Mouse (Mus musculus): ENCODE data around the gene Shld2.
"Not testable (repeated sequence)": the region's sequence is repeated elsewhere in the genome, so short reads cannot be mapped to it uniquely, and the experiment has no call there.

The Shld2 gene

GRCm38 (mm10) chr14:34281736-34282269 is 28.5 kb downstream of the Shld2 start:
- DNase-seq (ENCODE audit: inconsistent ontology term) = no peak

DNA sequence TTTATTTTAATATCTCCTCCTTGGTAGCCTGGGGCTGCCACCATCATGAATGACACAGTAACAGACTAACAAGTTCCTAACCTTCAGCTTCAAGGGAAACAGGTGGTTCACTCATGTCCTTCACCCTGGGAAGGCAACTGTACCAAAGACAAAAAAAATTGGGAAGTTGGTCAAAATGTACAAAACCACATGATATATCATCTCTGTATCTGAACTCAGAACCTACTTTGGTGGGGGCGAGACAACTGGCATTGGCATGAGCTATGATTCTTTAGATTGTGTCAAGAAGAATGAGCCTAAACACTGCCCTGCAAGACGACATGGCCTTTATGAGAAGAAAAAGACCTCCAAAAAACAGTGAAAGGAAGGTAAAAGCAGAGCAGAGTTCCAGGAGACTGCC is 29.5 kb downstream of the Shld2 start:
- no peak for DNase-seq (ENCODE audit: inconsistent ontology term)

DNA sequence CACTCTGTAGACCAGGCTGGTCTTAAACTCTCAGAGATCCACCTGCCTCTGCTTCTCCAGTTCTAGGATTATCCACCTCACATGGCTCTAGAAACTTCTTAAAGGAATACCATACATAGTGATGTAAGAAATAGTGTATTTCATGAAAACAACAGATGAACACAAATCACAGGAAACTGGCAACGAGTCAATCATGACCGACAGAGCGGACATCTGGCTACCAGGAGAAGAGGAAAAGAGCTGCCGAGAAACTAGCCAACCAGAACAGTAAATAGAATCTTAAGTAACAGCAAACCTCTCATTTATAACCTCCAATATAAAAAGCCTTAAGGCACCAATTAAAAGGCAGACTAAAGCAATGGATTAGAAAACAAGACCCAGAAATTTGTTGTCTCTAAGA is 30.6 kb downstream of the Shld2 start:
- DNase-seq (ENCODE audit: inconsistent ontology term) = no peak

DNA sequence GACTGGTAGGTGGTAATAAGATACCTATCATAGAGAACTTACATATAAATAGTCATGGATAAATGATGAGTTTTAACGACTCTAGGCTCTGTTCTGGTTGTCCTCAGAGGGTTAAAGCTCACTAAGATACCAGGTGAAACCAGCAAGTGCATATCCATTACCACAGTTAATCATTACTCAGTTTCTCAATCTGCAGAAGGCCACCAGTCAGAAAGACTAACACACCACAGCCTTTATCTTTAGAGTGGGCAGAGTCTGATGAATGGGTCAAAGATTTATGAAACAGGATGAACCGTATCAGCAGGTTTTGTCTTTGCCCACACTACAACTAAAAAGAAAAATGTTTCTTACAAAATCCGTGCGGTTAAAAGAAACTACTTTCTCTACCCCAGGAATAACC is 35.1 kb downstream of the Shld2 start:
- no peak for DNase-seq (ENCODE audit: inconsistent ontology term)

DNA sequence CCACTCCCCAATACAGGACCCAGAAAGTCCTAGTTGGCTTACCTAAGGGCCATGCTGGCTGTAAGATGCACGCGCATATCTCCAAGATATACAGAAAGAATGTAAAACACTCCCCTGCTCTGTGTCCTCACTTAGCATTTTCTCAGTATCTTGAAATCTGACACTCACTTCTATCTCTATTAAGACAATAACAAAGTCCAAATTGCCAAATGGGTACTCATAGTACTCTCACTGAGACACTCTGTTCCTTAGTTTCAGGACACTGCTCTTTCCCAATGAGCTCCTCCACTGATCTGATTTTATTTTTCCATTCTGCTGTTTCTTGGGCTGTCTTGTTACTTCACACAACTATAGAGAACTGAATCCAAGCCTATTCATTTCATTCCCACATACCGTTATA is 36.2 kb downstream of the Shld2 start:
- DNase-seq (ENCODE audit: inconsistent ontology term) = no peak

GRCm38 (mm10) chr14:34273280-34273679 is 37.0 kb downstream of the Shld2 start:
- DNase-seq (ENCODE audit: inconsistent ontology term) = peak; percentile 56

GRCm38 (mm10) chr14:34268046-34268445 is 42.2 kb downstream of the Shld2 start:
- no peak for DNase-seq (ENCODE audit: inconsistent ontology term)

DNA sequence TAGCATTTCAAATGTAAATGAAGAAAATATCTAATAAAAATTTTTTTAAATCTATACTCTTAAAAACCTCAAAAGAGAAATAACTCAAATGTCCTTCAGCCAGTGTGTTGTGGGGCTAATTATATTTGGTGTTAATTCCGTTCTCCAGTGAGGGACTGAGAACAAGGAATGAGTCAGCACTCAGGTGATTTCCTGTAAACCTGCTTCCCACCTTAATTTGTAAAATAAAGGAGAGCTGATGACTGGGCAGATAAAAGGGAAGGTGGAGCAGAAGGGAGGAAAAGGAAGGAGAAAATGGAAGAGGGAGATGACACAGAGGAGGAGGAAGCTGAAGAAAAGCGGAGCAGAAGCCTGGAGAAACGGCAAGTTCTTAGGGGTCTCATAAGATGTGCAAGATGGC is 51.8 kb downstream of the Shld2 start:
- not testable (repeated sequence) for DNase-seq (ENCODE audit: inconsistent ontology term)

DNA sequence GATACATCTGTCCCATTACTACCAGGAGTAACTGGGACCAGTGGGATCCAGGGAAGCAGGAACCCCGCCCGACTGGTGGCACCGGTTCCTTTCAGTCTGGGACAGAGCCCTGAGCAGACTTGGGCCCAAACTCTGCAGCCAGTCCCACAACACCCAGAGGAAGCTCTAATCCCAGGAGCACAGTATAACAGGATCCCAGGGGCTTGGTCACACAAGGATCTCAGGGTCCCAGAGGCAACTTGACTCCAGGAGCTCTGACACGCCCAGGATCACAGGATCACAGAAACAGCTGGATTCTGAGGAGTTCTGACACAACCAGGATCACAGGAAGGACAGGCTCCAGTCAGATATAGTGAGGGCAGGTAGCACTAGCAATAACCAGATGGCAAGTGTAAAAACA is 57.0 kb downstream of the Shld2 start:
- no peak for DNase-seq (ENCODE audit: inconsistent ontology term)

DNA sequence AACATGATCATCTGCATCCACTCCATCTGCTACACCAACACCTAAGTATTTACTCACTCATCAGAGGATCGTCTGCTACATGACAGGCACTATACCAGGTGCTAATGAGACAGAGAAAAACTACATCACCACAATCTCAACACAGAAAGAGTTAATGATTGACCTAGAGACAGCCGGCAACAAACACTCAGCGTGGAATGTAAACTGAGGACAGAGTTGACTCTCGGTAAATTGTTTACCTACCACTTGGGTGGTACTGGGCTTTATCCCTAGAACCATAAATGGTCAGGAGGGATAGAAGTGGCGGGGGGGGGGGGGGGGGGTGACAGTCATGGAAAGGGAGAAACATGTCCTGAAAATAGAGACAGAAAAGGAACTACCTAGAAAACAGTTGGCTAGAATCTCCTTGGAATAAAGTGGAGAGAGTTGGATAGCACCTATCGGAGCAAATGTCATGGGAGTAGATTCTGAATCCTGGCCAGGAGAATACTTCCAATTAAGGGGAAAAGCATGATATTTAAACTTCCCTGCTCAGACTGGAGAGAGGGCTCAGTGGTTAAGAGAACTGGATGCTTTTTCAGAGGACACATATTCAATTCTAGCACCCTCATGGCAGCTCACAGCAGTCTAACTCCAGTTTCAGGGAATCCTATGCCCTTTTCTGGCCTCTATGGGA is 57.7 kb downstream of the Shld2 start:
- no peak for DNase-seq (ENCODE audit: inconsistent ontology term)

GRCm38 (mm10) chr14:34240676-34241075 is 69.6 kb downstream of the Shld2 start:
- no peak for DNase-seq (ENCODE audit: inconsistent ontology term)

GRCm38 (mm10) chr14:34240263-34240662 is 70.0 kb downstream of the Shld2 start:
- no peak for DNase-seq (ENCODE audit: inconsistent ontology term)

DNA sequence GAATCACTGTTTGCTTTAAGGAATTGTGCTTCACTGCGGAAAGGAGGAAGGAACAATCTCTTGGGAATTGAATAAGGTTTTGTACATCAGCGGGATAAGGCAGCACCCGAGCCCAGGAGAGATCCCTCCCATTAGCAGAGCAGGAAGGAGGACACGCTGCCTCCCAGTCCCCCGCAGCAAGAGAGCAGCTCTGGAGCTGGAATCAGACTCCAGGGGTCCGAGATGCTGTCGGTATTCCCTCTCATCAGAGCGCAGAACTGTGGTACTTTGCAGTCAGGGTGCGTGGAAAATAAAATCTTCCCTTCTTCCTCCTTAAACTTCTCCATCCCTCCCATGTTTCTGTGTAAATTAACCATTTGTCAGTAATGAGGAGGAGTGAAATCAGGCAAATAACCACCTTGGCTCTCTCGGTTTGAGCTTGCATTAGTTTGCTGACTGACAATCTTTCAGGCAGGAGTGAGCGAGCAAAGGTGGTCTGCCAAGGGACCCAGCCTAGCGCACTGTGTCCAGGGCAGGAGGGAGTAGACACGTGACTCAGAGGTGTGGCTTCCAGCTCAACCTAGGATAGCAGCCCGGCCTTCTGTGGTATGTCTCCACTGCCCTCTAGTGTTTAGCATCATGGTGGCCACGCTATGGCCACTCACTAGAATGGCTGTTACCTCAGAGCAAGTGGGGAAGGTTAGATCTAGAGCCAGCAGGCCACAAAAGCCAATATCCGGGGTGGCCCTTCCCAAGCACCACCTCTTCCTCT is 75.5 kb downstream of the Shld2 start:
- peak; percentile 74 for DNase-seq (ENCODE audit: inconsistent ontology term)

DNA sequence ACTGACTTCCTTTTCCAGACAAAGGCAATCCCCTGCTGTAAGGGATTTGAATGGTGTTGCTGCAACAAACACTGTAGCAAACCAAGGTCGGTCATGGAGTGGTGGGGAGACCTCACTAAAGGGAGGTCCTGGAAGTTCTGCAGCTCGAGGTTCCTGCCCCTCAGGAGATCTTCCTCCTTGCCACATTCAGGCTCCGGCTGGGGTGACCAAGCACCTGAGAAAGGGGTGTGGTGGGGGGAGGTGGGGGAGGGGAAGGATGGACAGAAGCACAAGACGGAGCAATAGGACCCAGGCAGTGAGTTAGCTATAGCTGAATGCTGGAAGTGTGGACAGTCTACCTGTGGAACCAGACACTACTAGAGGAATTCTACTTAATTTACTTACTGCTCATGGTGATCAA is 76.4 kb downstream of the Shld2 start:
- DNase-seq (ENCODE audit: inconsistent ontology term) = no peak

DNA sequence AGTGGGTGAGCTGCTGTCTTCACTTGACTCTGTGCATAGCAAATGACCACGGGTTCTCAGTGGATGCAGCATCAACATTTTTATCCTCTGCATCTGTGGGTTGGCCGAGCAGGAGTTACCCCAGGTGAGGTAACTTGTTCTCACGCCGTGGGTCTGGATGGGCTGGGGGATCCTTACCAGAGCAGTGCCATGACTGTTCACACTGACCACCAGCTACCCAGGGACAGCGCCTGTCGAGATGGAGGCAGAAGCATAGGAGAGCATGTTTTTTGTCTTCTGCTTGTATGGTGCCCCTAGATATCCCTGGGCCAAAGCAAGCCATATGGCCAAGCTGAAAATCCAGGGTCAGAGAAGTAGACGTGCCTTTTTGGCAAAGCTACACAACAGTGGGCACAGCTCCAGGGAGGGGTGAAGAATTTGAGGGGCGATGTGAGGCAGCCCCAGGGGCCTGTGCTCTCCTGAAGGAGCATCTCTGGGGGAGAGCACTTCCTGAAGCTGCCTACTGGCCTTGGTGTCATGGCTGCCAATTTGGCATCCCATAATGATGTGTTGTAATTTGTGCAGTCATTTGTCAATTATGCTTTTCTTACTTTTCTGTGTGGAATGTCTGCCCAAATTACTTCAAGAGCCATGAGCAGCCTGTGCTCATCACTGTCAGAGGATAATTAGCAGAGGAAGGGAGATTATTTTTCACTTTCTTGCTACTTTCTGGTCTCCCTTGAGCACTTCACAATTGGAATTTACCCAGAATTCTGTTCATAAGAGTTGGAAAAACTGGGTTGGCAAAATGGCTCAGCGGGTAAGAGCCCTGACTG is 77.2 kb downstream of the Shld2 start:
- DNase-seq (ENCODE audit: inconsistent ontology term) = peak; percentile 93

GRCm38 (mm10) chr14:34232340-34232739 is 78.0 kb downstream of the Shld2 start:
- peak; percentile 14 for DNase-seq (ENCODE audit: inconsistent ontology term)

DNA sequence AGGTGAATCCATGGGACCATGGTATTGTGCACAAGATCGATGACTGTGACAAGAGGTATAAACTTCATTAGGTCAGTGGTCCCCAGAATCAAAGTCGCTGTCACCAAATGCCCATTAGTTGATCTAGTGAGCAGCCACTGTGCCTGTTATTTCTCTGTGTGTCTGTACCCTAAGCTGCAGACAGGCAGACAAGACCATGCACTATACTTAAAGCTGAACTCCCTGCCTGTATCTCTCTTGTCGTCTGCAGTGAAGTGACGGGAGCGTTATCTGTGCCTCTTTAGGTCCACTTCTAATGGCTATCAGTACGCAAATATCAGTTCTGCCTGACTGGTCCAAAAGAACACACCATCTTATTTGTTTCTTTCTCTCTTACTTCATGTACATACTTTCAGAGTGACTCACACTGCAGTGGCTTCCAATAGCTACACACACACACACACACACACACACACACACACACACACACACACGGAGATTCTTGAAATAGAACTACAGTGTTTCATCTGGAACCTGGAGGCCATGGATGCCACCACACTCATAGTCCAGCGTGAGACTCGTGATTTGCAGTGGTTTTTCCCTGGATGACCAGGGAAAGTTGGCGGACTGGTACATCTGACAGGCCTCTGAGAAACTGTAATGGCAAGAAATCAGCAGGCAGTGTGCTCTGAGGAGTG is 81.3 kb downstream of the Shld2 start:
- DNase-seq (ENCODE audit: inconsistent ontology term) = peak; percentile 90

DNA sequence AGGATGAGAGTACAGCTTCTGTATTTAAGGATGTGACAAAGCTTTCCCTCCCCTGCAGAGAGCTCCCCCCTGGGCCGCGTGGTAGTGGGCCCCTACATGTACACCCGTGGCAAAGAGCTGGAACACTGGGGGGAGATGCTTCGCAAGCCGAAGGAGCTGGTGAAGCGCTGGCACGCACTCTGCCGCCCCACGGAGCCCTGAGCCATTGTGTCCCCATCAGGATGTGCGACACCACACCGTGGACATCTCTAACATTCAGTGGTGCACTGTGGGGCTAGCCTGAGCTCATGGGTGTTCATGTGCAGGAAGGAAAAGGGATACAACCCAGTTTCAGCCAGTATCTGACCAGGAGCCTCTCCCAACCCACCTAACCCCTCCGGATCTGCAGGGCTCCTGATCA is 82.3 kb downstream of the Shld2 start:
- DNase-seq (ENCODE audit: inconsistent ontology term) = no peak

- peak; percentile 81 for DNase-seq (ENCODE audit: inconsistent ontology term)
Measured at GRCm38 (mm10) chr14:34226566-34226965, 83.7 kb downstream of the Shld2 start.

DNA sequence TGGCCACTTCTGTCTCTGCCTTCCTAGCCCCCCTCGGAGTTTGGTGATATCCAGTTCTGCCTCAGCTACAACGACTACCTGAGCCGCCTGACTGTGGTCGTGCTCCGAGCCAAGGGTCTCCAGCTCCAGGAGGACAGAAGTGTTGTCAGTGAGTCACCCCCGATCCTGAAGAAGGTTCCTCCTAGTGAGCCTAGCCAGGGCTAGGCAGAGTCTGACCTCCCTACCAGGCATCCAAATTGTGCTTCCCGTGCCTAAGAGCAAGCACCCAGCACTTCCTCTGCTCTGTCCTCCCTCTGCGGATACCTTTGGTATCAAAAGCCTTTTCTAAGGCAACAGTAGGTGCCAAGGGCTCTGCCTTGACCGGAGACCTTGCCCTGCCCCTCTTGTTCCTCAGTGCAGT is 84.3 kb downstream of the Shld2 start:
- DNase-seq (ENCODE audit: inconsistent ontology term) = no peak

- DNase-seq (ENCODE audit: inconsistent ontology term) = no peak
Measured at GRCm38 (mm10) chr14:34223362-34223898, 86.9 kb downstream of the Shld2 start.
